Mouse (Mus musculus) c-Kit-positive CD71-negative TER-119-negative erythroid progenitor cells, embryonic 14.5 days (primary cell): ENCODE data around the gene Agbl1.

ENCODE experiments used
- DNase-seq: peaks from one replicate; pipeline ENCODE4 v3.0.0-alpha.2; 2013; ENCODE audit warnings: low read depth

Agbl1 gene

DNA sequence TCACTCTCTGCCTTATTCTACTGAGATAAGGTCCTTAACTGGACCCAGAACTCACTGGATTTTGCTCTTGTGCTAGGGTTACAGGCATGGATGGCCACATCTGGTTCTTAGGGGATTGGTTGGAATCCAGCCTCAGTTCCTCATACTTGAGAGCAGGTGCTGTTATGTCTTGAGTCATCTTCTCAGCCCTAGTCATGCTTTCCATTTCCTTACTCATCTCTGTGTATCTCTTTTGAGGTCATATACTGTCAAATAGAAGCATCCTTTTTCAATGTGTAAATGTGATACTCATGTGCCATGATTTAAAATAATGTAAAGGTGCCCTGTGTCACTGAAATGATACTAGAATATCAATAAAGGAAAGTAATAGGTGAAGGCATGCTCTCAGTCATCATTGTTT lies 705.5 kb downstream of the Agbl1 start:
- DNase-seq = no peak

DNA sequence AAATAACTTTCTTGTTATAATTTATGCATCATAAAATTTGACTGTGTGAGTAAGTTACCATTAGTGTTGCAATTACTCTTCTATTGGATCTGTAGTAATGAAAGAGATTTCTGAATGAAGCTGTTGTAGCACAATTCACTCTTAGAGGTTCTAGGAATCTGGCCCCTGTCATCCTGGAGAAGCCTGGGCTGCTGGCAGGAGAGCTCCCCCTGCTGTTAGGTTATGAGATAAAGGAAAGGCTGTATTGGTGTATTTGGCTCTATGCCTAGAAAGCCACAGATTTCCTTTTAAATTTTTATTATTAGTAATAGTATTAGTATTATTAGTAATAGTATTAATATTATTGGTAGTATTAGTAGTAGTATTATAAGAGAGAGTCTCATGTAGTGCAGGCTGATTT lies 711.8 kb downstream of the Agbl1 start:
- peak; percentile 5 for DNase-seq

DNA sequence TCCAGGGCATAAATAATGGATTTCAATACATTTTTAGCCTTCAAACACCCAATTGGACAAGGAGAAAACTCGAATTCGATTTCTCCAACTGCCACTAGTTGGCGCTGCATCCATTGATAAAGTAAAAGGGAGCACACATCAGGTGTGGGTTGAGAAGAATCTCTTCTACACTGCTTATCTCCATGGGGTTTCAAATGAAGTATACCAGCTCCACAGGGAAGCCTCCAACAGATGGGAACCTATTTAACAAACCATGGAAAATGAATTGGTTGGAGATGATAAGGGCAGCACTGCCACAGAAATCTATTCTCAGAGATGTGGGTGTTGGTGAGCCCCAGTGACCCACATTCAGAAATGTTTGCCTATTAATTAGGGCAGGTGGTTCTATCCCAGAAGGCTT lies 741.6 kb downstream of the Agbl1 start:
- peak; percentile 7 for DNase-seq

DNA sequence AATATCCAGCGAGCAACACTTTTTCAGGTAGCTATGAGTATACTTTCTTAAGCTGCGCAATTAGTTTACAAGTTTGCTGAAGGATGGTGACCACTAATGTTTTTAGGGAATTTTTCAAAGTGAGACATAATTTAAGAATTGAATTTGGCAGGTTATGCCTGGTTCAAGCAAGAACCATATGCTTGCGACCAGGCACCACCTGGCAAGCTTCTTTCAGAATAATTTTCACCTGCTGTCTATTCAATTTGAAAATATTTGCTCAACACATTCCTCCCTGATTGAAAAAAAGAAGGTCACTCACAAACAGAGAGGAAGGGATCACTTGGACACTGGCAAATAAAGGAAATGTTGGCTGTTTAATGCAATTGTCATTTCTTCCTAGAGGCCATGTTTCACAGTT lies 779.9 kb downstream of the Agbl1 start:
- DNase-seq = no peak

DNA sequence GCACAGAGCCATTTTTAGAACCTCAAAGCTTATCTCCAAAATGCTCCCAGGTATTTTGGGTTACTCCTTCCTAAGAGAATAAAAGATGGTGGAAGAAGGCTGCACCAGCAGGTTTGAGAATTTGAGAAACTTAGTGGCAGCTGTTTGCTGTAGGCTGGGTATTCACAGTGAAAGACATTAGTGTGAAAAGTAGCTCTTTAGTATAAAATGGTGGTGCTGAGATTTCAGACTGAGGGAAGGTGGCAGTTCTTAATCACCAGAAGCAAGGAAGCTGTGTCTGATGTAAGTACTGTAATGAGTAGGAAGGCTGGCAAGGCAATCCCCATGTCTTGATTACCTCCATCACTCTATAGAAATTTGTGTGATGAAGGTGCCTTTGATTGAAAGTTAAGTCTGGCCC lies 799.3 kb downstream of the Agbl1 start:
- no peak for DNase-seq

DNA sequence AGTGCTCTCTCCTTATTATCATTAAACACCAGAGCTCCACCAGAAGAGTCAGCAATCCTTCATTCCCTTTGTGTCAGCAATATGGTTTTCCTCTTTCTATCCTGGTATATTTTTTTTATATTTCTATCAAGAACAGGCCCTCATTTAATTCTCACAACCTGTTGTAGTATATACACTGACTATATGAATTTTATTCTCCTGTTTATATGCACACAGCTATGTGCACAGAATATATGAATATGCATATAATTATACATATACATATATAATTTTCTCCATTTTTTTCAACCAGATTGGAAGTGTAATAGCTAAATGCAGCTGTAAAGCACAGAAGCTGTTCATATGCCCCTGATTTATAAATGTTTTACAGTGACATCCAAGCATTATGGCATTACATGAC lies 846.3 kb downstream of the Agbl1 start:
- no peak for DNase-seq

DNA sequence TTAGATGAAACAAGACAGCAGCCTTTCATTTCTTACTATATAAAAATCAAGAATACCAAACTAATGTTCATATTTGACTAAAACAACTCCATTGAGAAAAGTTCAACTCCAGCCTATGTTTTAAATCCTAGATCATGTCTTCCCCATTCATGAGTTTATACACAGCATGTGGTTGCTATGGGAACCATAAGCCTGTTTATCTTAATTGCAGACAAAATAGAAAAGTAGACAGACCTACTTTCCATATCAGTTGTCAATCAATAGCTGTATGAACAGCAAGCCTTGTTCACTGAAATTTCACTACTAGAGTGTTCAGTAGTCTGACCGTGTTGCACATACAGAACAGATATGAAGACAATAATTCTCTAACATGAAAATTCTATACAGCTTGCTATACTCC lies 857.6 kb downstream of the Agbl1 start:
- DNase-seq = no peak

DNA sequence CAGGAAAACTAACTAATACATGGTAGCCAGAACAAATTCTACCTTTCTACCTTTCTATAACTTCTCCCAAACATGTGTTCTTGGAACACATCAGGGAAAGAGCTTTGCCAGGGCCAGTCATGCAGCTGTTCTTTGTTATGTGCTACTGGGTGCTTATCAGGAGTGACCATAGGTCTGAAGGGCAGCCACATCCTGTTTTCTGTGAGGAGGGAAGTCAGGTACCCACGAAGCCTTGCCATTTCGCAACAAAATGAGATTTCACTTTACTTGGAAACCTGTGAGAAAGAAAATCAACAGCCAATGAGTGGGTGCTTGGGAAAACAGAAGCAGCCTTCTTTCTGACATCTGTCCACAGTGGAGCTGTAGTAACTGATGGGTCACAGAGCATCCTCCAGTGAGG lies 865.5 kb downstream of the Agbl1 start:
- peak; percentile 20 for DNase-seq

DNA sequence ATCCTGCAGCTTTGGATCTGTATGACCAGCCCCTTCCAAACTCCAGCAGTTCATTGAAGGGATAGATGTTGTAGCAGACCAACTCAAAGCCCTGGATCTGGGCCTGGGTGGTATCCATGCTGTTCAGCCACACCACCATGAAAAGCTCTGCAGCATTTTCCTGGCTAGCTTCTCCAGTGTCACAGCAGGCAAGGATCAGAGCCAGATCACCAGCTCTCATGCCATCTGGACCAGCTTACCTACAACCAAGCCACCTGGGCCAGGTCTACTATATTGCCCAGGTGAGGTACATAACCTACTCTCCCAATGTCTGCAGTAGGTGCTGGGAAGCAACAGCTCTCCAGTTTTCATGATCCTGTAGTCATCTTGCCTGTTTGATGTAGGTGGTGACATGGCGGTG lies 884.3 kb downstream of the Agbl1 start:
- no peak for DNase-seq

DNA sequence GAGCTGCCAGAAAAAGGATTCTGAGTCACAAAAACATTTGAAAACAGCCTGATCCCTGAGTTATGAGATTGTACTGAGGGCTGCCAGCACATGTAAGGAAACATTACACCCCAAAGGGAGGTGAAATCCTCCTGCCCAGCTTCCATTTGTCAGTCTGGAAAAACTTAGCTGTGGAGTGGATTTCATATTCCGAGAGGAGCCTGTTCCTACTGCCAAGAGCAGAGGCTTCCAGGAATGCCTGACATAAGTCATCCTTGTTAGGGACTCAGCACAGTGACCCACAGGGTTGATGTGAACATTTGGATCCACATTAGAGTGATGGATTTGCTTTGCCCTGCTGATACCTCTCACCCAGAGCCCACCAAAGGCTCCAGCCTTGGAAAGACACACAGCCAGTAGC lies 899.4 kb downstream of the Agbl1 start:
- DNase-seq = no peak

DNA sequence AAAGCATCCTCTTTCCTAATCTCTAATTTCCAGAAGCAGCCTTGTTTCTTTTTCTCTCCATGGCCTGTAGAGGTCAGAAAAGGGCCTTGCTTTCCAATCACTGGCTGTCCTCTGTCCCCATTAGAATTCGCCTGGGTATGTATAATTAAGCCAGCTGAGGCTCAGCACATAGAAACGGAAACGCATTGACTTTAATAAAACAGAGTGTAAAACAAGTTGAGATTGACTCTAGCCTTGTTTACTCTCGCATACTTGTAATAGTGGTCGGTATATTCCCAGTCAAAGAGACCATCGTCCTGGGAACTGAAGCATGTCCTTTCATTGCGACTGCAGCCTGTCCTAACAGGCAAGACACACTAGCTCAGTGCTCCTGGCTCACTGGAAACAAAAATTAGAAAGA lies 902.3 kb downstream of the Agbl1 start:
- DNase-seq = no peak

DNA sequence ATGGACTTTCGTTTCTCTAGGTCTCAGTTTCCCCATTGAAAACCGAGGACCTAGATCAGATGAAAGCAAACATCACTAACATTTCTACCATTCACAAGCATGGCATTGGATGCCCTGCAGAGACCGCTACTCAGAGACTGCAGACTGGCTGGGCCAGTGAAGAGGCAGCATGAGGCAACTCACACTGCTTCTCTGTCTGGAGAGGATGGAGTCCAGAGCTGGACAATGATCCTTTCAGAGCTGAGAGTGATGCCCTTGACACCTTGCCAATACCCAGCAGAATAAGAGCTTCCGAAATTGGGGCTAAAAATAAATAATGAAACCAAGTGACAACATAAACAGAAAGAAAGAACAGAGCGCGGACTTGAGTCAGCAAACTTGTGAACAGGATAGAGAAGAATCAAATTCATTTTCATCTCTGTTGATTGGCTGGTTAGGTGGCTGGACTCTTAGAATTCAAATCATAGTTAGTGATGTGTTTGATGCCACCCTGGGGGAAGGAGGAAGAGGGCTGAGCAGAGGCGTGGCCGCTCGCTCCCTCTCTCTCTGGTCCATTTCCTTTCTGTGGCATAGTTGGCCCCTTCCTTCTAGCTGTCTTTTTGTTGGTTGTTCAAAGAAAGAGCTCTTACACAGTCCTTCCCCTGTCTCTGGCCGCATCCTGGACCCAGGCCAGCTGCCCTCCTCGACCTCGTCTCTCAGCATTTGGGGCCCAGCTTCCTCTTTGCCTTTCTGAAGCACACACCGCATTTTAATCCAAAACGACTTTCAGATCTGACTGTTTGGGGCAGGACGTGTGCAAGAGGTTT lies 903.1 kb downstream of the Agbl1 start:
- no peak for DNase-seq

DNA sequence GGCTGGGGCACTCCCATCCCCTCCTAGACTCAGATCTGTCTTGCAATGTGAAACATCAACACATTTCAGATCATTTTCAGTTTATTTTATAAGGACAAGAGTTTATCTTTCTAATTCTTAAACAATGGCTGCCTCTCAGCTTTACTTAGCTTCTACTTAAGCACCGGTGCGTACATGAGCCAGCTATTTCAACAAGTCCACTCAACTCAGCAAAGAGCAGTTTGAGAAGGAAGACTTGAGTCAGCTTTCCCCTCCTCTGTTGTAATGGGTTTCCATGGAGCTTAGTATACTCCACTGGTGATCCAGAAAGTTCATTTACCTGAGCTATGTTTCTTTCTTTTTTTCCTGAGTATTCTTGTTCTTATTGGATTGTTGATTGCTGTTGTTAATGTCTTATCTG lies 905.2 kb downstream of the Agbl1 start:
- DNase-seq = no peak

DNA sequence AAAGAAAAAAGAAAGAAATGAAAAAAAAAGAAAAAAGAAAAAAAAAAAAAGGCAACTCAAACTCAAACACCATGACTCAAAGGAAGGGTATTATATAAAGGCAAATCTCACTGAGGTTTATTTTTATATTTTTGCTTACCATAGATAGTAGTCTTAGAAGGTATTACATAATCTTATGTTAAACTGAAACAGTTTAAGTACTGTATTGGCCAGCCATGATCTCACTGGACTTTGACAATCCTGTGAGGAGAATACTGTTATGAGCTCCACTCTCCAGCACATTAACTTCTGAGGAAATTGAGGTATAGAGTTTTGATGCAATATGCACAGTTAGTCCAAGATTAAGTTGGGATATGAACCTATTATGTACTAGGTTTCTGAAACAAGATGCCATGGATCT lies 909.0 kb downstream of the Agbl1 start:
- no peak for DNase-seq

DNA sequence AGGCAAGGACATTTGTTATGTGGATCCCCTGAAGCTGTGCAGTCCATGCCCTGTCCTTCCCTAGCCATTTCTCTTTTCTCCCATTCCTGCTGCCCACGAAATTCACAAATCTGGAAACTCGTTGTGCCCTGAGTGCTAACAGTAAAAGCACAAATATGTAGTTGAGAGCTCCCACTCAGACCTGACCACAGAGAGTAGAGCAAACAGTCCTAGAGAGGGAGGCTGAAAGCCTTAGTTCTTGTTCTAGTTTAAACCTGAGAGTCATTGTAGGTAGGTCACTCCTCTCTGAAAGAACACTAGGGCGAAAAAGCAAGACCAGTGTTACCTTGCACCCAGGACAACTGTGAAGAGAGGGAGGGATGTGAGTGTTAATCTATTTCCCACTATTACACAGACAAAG lies 917.8 kb downstream of the Agbl1 start:
- no peak for DNase-seq

DNA sequence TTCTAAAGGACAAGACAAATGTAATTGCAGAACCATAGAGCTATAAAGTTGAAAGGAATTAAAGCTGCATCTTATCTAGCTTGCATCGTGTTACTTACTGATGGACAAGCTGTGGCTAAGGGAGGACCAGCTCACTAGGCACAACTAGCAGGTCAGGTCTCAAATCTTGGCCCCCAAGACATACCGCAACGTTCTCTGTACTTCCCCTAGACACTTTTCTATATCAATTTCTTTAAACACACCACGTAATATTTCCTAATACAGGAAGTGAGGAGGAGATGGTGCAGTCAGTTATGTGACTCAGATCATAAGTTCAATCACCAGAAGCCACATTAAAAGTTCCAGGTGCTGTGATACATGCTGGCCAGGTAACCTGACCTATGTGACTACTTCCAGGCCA lies 919.1 kb downstream of the Agbl1 start:
- no peak for DNase-seq

DNA sequence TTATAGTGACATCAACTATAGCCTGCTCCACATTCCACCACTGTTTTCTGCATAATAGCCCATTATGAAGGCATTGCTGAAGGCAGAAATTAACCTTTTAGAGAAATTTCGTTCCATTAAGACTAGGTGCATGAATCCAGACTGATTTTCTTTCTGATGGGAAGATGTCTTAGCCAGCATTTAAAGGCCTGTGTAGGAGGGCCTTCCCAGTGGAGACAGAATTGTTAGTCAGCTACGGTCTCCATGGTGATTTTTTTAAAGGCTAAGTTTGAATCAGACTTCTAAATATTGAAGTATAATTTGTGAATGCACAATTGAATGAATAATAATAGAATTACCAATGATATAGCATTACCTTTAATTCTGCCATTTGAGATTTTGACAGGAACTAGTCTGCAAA lies 920.2 kb downstream of the Agbl1 start:
- DNase-seq = no peak

DNA sequence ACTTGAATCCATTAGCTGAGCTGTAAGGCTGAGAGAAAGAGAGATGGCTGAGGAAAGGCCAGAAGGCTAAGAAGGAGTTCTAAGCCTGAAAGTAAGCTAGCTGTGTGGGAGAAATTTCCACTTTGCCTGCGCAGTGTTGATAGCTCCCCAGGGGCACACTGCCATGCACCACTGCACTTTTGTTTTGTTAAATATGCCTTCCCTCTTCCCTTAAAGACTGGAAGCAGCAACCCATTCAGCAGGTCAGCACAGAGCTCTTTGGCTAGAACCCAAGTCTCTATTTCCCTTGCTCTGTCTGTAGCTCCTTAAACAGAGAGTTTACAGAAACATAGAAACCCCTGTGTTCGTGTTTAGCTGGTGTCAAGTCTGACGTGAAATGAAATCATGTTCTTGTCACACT lies 922.7 kb downstream of the Agbl1 start:
- DNase-seq = no peak

DNA sequence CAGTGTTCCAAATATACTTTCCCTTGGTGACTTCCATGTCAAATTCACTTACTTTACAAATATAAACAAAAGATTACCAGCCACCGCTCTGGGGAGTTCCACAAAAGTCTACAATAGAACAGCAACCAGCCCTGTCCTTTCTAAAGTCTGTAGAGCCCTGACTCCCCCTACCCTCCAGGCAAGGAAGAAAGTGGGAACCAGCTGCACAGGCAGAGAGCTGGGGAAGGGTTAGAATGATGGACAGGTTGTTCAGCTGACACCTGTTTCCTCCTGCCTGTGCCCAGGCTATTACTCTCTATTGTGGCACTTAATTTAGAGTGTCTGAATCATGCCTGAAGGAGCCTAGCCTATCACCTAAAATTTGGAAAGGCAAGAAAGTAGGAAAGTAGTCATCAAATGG lies 923.2 kb downstream of the Agbl1 start:
- DNase-seq = no peak

DNA sequence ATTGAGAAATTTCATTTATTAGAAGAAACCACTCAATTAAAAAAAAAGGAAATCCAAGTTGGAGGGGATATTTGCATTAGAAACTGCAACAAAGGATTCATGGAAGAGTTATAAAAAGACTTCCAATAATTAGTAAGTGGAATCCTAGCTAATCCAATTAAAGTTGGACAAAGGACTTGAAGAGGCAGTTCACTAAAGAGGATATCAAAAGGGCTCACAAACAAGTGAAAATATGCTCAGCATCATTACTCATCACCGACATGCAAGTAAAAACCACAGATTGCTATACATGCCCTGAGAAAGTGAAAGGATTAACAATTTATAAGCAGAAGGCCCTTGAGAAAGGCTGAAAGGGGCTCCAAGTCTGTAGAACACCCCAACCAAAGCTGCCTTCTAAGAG lies 935.2 kb downstream of the Agbl1 start:
- DNase-seq = no peak
